Mouse (Mus musculus): ENCODE results near the gene Map2k7.

Gene Map2k7

GRCm38 (mm10) chr8:4238434-4239192 lies at the start of gene Map2k7, which contains the start of gene Gm49320:
Gene Map2k7 (plus strand): TSS chr8:4238740.
Gene Gm49320 (plus strand): TSS chr8:4238865.
- peak; percentile 100 for DNase-seq (ENCODE audit: low read depth, low spot score)

GRCm38 (mm10) chr8:4189031-4189722 lies 49.4 kb upstream of the Map2k7 start:
- no peak for DNase-seq (ENCODE audit: low read depth, low spot score)

GRCm38 (mm10) chr8:4192305-4192704 lies 46.2 kb upstream of the Map2k7 start:
- peak; percentile 12 for DNase-seq (ENCODE audit: low read depth, low spot score)

GRCm38 (mm10) chr8:4192807-4193587 lies 45.5 kb upstream of the Map2k7 start:
- peak; percentile 87 for DNase-seq (ENCODE audit: low read depth, low spot score)

GRCm38 (mm10) chr8:4193588-4193894 lies 45.0 kb upstream of the Map2k7 start:
- no peak for DNase-seq (ENCODE audit: low read depth, low spot score)

GRCm38 (mm10) chr8:4201321-4201720 lies 37.2 kb upstream of the Map2k7 start:
- no peak for DNase-seq (ENCODE audit: low read depth, low spot score)

- no peak for DNase-seq (ENCODE audit: low read depth, low spot score)
These were observed 33.1 kb upstream of the Map2k7 start for GRCm38 (mm10) chr8:4205246-4206123.

GRCm38 (mm10) chr8:4206182-4207015 lies 32.1 kb upstream of the Map2k7 start:
- no peak for DNase-seq (ENCODE audit: low read depth, low spot score)

- no peak for DNase-seq (ENCODE audit: low read depth, low spot score)
These were observed 31.6 kb upstream of the Map2k7 start for GRCm38 (mm10) chr8:4207016-4207350.

- no peak for DNase-seq (ENCODE audit: low read depth, low spot score)
These were observed 27.4 kb upstream of the Map2k7 start for GRCm38 (mm10) chr8:4211097-4211496.

- no peak for DNase-seq (ENCODE audit: low read depth, low spot score)
These were observed 25.7 kb upstream of the Map2k7 start for GRCm38 (mm10) chr8:4212809-4213209.

- DNase-seq (ENCODE audit: low read depth, low spot score) = peak; percentile 23
These were observed 25.1 kb upstream of the Map2k7 start for GRCm38 (mm10) chr8:4213210-4214005.

- DNase-seq (ENCODE audit: low read depth, low spot score) = peak; percentile 32
These were observed 24.2 kb upstream of the Map2k7 start for GRCm38 (mm10) chr8:4214006-4214980.

- DNase-seq (ENCODE audit: low read depth, low spot score) = no peak
These were observed 22.2 kb upstream of the Map2k7 start for GRCm38 (mm10) chr8:4216296-4216695.

GRCm38 (mm10) chr8:4216791-4217621 lies 21.5 kb upstream of the Map2k7 start, which contains the start of gene Prr36:
Gene Prr36 (minus strand): TSS chr8:4217459.
- DNase-seq (ENCODE audit: low read depth, low spot score) = peak; percentile 74

- no peak for DNase-seq (ENCODE audit: low read depth, low spot score)
These were observed 18.9 kb upstream of the Map2k7 start for GRCm38 (mm10) chr8:4219617-4220016.

- no peak for DNase-seq (ENCODE audit: low read depth, low spot score)
These were observed 16.5 kb upstream of the Map2k7 start for GRCm38 (mm10) chr8:4222059-4222458.

- DNase-seq (ENCODE audit: low read depth, low spot score) = no peak
These were observed 12.2 kb upstream of the Map2k7 start for GRCm38 (mm10) chr8:4226323-4226722.
